Mouse (Mus musculus): Measurements from ENCODE around the gene B230118H07Rik. TPM values are rescaled to one million over a fixed set of nuclear protein-coding genes. Genes with fewer than 3 reads are reported as not detected.

B230118H07Rik gene
- polyA plus RNA-seq, 1 experiment from 2014 or later = 75.1 TPM

DNA sequence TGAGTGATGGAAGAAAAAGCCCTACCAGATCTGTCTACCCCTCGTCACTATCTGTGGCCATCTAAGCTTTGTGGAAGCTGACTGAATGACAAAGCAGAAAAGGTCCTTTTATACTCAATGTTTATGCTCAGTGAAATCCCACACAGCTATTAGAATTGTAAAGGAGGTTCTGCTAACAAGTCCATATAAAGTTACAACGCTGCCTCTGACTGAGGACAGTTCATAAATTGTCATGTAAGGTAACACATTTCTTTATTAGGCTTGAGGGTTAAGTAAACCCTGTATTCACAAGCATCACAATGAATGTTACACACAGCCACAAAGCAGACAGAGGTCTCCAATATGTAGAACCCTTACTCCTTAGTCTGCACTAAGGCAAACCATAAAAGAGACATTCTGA lies 25.3 kb downstream of the B230118H07Rik start:
- no peak for ATAC-seq (replicated peaks; ENCODE audit: low FRiP score, low read depth)
- H3K36me3 ChIP-seq (ENCODE audit: insufficient read depth, low read length) = no peaks in the 10 kb centered on the region
- no peak for DNase-seq (ENCODE audit: low spot score)
- no peak for TF ChIP-seq CTCF (IDR thresholded peaks at IDR 0.05; ENCODE audit: low read depth)
- H3K4me1 ChIP-seq (replicated peaks; ENCODE audit: insufficient read depth, low read length) = no peaks in the 10 kb centered on the region
- H3K9ac ChIP-seq (ENCODE audit: low read depth, low read length) = no peak overlapping the region
- no peak overlapping the region for H3K4me2 ChIP-seq (ENCODE audit: low read length)
- H3K9me3 ChIP-seq (replicated peaks; ENCODE audit: low read length) = no peaks in the 10 kb centered on the region
- 30% methylated on average over 2 of the region's 2 CpGs for WGBS
- H3K27ac ChIP-seq = no peak overlapping the region
- H3K27me3 ChIP-seq (ENCODE audit: insufficient read depth, low read length) = no peaks in the 10 kb centered on the region
- H3K4me3 ChIP-seq (replicated peaks; ENCODE audit: low read depth, low read length) = no peak overlapping the region

DNA sequence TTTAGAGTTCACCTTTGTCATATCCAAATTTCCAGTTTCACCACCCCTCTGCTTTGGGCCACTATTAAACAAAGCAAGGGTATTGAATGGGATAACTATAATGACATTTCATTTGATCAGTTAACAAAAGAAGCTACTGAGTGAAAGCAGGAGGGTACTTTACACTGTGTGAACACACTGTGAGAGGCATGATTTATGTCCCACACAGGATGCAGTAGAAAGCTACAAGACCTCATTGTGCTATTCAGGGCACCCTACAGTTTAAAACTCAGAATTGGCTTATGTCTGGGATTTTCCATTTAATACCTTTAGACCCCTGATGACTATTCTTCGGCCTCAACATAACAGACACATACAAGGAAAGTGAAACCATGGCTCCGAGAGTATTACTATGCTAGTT lies 26.3 kb downstream of the B230118H07Rik start:
- 88% methylated on average over 2 of the region's 2 CpGs for WGBS
- DNase-seq (ENCODE audit: low spot score) (no peak), ATAC-seq (replicated peaks; ENCODE audit: low FRiP score, low read depth) (no peak)
- no peak overlapping the region for H3K4me2 ChIP-seq (ENCODE audit: low read length)
- no peaks in the 10 kb centered on the region for H3K9me3 ChIP-seq (replicated peaks; ENCODE audit: low read length)
- H3K27me3 ChIP-seq (ENCODE audit: insufficient read depth, low read length) = no peaks in the 10 kb centered on the region
- no peak for TF ChIP-seq CTCF (IDR thresholded peaks at IDR 0.05; ENCODE audit: low read depth)
- H3K9ac ChIP-seq (ENCODE audit: low read depth, low read length) = no peak overlapping the region
- H3K4me1 ChIP-seq (replicated peaks; ENCODE audit: insufficient read depth, low read length) = no peaks in the 10 kb centered on the region
- no peak overlapping the region for H3K4me3 ChIP-seq (replicated peaks; ENCODE audit: low read depth, low read length)
- no peaks in the 10 kb centered on the region for H3K36me3 ChIP-seq (ENCODE audit: insufficient read depth, low read length)
- no peak overlapping the region for H3K27ac ChIP-seq

DNA sequence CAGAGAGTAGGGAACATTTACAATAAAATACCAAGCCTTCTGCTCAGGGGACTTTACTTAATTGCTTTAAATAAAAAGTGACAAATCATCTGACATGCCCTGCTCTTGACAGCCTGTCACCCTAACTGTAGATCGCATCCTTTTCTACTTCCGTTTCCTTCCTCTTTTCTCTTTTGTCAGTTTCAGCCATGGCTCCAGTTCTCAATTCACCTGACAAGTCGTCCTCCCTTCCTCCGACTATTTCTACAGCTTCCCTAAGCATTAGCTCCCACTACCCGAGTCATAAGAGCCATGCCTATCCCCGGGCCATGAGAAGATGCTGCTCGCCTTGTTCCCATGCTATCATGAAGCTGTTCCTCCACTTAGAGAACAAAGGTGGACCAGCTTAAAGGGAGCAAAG lies 27.7 kb downstream of the B230118H07Rik start:
- H3K27me3 ChIP-seq (ENCODE audit: insufficient read depth, low read length) = no peaks in the 10 kb centered on the region
- no peak overlapping the region for H3K27ac ChIP-seq
- 57% methylated on average over 7 of the region's 7 CpGs for WGBS
- no peak overlapping the region for H3K9ac ChIP-seq (ENCODE audit: low read depth, low read length)
- no peak for DNase-seq (ENCODE audit: low spot score)
- no peak overlapping the region for H3K4me3 ChIP-seq (replicated peaks; ENCODE audit: low read depth, low read length)
- TF ChIP-seq CTCF (IDR thresholded peaks at IDR 0.05; ENCODE audit: low read depth) = no peak
- H3K4me1 ChIP-seq (replicated peaks; ENCODE audit: insufficient read depth, low read length) = no peaks in the 10 kb centered on the region
- ATAC-seq (replicated peaks; ENCODE audit: low FRiP score, low read depth) = no peak
- H3K4me2 ChIP-seq (ENCODE audit: low read length) = no peak overlapping the region
- no peaks in the 10 kb centered on the region for H3K9me3 ChIP-seq (replicated peaks; ENCODE audit: low read length)
- no peaks in the 10 kb centered on the region for H3K36me3 ChIP-seq (ENCODE audit: insufficient read depth, low read length)

DNA sequence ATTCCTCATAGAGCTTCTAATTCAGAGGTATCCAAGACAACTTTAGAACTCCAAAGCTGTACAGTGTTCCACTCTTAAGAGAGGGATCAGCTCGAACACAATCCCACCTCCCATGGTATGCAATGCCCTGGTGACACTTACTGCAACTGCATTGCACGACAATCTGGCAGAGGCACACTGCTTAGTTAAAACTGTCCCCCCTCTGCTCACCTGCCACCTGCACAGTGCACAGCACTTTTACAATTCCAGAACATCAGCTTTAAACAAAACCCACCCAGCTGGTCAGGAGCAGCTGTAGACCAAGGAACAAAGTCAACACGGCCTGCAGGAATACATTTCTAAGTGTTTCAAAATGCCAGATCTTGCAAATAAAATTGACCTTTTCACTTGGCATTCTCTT lies 28.4 kb downstream of the B230118H07Rik start:
- Histone ChIP-seq H3K36me3 (ENCODE audit: insufficient read depth, low read length) (no peaks in the 10 kb centered on the region), H3K4me2 (ENCODE audit: low read length) (no peak overlapping the region), H3K27me3 (ENCODE audit: insufficient read depth, low read length) (no peaks in the 10 kb centered on the region), H3K4me1 (replicated peaks; ENCODE audit: insufficient read depth, low read length) (no peaks in the 10 kb centered on the region), H3K9me3 (replicated peaks; ENCODE audit: low read length) (no peaks in the 10 kb centered on the region), H3K4me3 (replicated peaks; ENCODE audit: low read depth, low read length) (no peak overlapping the region), H3K27ac (no peak overlapping the region), H3K9ac (ENCODE audit: low read depth, low read length) (no peak overlapping the region)
- no peak for ATAC-seq (replicated peaks; ENCODE audit: low FRiP score, low read depth)
- no peak for TF ChIP-seq CTCF (IDR thresholded peaks at IDR 0.05; ENCODE audit: low read depth)
- no peak for DNase-seq (ENCODE audit: low spot score)
- WGBS = 78% methylated on average over 3 of the region's 3 CpGs

DNA sequence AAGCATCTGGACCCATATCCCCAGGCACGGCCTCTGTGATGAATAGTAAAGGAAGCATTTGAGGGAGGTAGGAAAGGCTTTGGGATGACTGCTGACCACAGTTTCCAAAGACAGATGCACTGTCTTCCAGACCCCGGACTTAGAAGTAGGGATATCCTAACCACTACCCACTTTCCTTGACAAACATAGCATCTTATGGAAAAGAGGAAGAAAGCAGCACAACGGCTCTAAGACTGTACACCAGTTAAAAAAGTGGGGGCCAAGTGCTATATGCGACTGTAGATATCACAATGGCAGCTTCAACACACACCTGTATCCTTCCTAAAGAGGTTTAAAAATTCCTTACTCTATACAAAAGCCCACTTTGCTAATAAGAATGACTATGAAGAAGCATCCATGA lies 31.0 kb downstream of the B230118H07Rik start:
- Histone ChIP-seq H3K9ac (ENCODE audit: low read depth, low read length) (no peak overlapping the region), H3K9me3 (replicated peaks; ENCODE audit: low read length) (no peaks in the 10 kb centered on the region), H3K4me1 (replicated peaks; ENCODE audit: insufficient read depth, low read length) (no peaks in the 10 kb centered on the region), H3K4me2 (ENCODE audit: low read length) (no peak overlapping the region), H3K27me3 (ENCODE audit: insufficient read depth, low read length) (no peaks in the 10 kb centered on the region), H3K36me3 (ENCODE audit: insufficient read depth, low read length) (no peaks in the 10 kb centered on the region), H3K27ac (no peak overlapping the region), H3K4me3 (replicated peaks; ENCODE audit: low read depth, low read length) (no peak overlapping the region)
- DNase-seq (ENCODE audit: low spot score) (no peak), ATAC-seq (replicated peaks; ENCODE audit: low FRiP score, low read depth) (no peak)
- no peak for TF ChIP-seq CTCF (IDR thresholded peaks at IDR 0.05; ENCODE audit: low read depth)
- 89% methylated on average over 4 of the region's 4 CpGs for WGBS

DNA sequence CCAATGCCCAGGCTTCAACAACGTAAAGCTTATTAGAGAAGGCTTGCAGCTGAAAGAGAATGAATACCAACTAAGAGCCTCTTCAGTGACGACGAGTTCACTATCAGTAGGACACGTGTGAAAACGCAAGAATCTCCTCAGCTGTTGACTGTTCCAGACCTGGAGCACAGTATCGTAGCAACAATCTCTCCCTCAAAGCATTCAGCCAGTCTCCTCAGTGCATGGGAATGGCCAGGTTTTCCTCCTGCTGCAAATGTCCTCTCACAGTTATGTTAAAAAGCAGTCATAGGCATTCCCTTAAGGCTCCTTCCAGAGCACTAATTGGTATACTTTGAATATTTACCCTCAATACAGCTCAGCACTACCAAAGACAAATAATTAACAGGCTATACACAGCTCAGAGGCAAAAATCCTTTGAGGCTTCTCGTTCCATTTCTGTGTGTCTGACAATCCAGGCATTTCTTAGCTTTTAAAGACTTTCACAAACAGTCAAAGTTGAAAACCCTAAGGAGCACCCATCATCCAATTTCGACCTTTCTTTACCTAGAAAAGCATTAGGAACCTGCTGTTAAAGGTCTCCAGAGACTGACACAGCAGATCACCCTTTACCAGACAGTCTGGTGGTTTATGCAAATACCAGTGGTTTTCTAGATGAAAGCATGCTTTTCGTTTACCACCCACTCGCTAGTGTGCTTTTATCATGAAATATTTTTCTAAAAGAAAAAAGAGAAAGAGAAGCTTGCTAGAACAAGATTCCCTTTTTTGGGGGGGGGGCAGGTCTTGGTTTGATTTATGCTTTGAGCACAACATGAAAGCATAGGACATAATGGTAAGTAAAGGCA lies 33.6 kb downstream of the B230118H07Rik start:
- no peak for TF ChIP-seq CTCF (IDR thresholded peaks at IDR 0.05; ENCODE audit: low read depth)
- no peak for ATAC-seq (replicated peaks; ENCODE audit: low FRiP score, low read depth)
- Histone ChIP-seq H3K4me2 (ENCODE audit: low read length) (no peak overlapping the region), H3K36me3 (ENCODE audit: insufficient read depth, low read length) (no peaks in the 10 kb centered on the region), H3K4me3 (replicated peaks; ENCODE audit: low read depth, low read length) (no peak overlapping the region), H3K27ac (no peak overlapping the region), H3K9me3 (replicated peaks; ENCODE audit: low read length) (no peaks in the 10 kb centered on the region), H3K27me3 (ENCODE audit: insufficient read depth, low read length) (no peaks in the 10 kb centered on the region), H3K9ac (ENCODE audit: low read depth, low read length) (no peak overlapping the region), H3K4me1 (replicated peaks; ENCODE audit: insufficient read depth, low read length) (no peaks in the 10 kb centered on the region)
- 70% methylated on average over 10 of the region's 10 CpGs for WGBS
- no peak for DNase-seq (ENCODE audit: low spot score)

All from kidney, postnatal 0 days (tissue).